Mouse (Mus musculus) forebrain, embryonic 12.5 days (tissue): ENCODE measurements around the gene Hpdl. TPM values are rescaled to one million over a fixed set of nuclear protein-coding genes. Genes with fewer than 3 reads are reported as not detected.

Source experiments
- ATAC-seq: fragments of 200-750 bp; cut with Nextera tagmentation; 2 replicates; pipeline ENCODE4 v1.8.0; 2017; ENCODE audit warnings: moderate TSS enrichment; ENCODE audit not compliant: low FRiP score
- H3K27ac ChIP-seq: fragments of 300-500 bp; sonication (generic); 2 replicates; pipeline ENCODE4 v1.5.1; 2016; ENCODE audit warnings: mild to moderate bottlenecking
- H3K27me3 ChIP-seq: fragments of 300-500 bp; sonication (generic); 2 replicates; pipeline ENCODE4 v1.6.1; 2016; ENCODE audit warnings: mild to moderate bottlenecking
- H3K36me3 ChIP-seq: fragments of 300-500 bp; sonication (generic); replicated peaks from 2 replicates; pipeline ENCODE4 v1.6.1; 2016; ENCODE audit warnings: mild to moderate bottlenecking
- H3K4me1 ChIP-seq: fragments of 300-500 bp; sonication (generic); 2 replicates; pipeline ENCODE4 v1.6.1; 2016
- H3K4me2 ChIP-seq: fragments of 300-500 bp; sonication (generic); 2 replicates; pipeline ENCODE4 v1.6.1; 2016; ENCODE audit warnings: mild to moderate bottlenecking, moderate library complexity
- H3K4me3 ChIP-seq: fragments of 300-500 bp; sonication (generic); replicated peaks from 2 replicates; pipeline ENCODE4 v1.5.1; 2016; ENCODE audit warnings: mild to moderate bottlenecking
- H3K9ac ChIP-seq: fragments of 300-500 bp; sonication (generic); 2 replicates; pipeline ENCODE4 v1.6.1; 2016; ENCODE audit warnings: mild to moderate bottlenecking
- H3K9me3 ChIP-seq: fragments of 300-500 bp; sonication (generic); 2 replicates; pipeline ENCODE4 v1.6.1; 2016
- WGBS: fragments of 180-500 bp; shearing (Covaris S2); methylation state at CpG from one replicate; pipeline ENCODE4 v1.1.7; 2016; 5-methylcytosine and 5-hydroxymethylcytosine counted together
- polyA plus RNA-seq: library from polyadenylated mRNA; unstranded; fragments of >200 nt; fragmentation: Nextera tagmentation; extraction: Ambion mirVana; gene quantifications from 2 replicates; pipeline ENCODE4 v1.2.1, GENCODE M21; 2016

Hpdl gene
- polyA plus RNA-seq, 1 experiment from 2014 or later, result 1.6 TPM

DNA sequence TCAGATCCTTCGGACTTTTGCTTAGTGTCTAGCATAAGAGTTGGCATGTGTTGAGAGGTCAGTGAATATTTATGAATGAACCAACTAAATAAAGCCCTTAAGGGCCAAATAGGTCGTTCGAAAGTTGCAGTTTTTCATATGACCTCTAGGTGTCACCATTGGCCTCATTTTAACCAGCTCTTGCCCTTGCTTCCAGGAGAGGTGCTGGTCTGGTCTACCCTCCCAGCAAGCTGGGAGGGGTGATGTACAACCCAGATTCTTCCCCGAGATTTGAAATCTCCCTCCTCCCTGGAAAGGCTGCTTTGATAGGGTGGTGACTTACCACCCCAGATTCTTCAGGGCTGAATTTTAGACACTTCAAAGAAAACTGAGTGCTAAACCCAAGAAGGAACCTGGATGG, 6.3 kb upstream of the Hpdl start:
- Histone ChIP-seq H3K27me3 (peaks cover 11% of the 10 kb centered on the region; the same call in 1 of the 2 replicates), H3K4me3 (no peak overlapping the region), H3K9ac (no peak overlapping the region), H3K36me3 (no peaks in the 10 kb centered on the region), H3K27ac (no peak overlapping the region), H3K4me1 (peaks cover 31% of the 10 kb centered on the region), H3K9me3 (no peaks in the 10 kb centered on the region), H3K4me2 (no peak overlapping the region)
- peak; percentile 39 for ATAC-seq
- 2% methylated on average over 4 of the region's 4 CpGs for WGBS

DNA sequence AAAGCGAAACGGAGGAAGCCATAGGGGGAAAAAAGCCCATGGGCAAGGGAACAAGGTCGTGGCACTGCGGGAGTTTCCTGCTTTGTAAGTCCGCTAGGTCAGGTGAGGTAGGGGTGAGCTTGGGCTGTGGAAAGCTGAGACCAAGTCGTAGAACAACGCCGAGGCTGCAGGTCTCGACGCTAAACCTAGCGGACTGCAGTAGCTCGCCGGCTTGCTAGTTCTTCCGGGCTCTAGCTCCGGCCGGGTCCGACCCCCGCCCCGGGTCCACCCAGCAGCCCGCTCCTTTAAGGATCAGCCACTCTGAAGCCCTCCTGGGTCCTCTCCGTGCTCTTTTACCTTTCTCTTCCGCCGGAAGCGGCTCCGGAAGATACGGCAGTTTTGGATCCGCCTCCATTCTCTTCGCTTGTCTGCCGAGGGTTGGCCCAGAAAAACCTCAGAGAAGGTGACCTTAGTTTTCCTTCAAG, 3.1 kb upstream of the Hpdl start:
- H3K9ac ChIP-seq, result peak overlapping the region; percentile 73
- H3K36me3 ChIP-seq, result no peaks in the 10 kb centered on the region
- 0 out of 2 replicates have a peak, but pooled peaks have one; percentile 24 for ATAC-seq
- peak overlapping the region; percentile 74 for H3K4me2 ChIP-seq
- H3K27me3 ChIP-seq, result peaks cover 33% of the 10 kb centered on the region
- WGBS, result 2% methylated on average over 29 of the region's 29 CpGs
- peak overlapping the region; percentile 59 for H3K4me3 ChIP-seq
- peak overlapping the region; percentile 65 for H3K27ac ChIP-seq
- H3K9me3 ChIP-seq, result no peaks in the 10 kb centered on the region
- peaks cover 33% of the 10 kb centered on the region for H3K4me1 ChIP-seq

DNA sequence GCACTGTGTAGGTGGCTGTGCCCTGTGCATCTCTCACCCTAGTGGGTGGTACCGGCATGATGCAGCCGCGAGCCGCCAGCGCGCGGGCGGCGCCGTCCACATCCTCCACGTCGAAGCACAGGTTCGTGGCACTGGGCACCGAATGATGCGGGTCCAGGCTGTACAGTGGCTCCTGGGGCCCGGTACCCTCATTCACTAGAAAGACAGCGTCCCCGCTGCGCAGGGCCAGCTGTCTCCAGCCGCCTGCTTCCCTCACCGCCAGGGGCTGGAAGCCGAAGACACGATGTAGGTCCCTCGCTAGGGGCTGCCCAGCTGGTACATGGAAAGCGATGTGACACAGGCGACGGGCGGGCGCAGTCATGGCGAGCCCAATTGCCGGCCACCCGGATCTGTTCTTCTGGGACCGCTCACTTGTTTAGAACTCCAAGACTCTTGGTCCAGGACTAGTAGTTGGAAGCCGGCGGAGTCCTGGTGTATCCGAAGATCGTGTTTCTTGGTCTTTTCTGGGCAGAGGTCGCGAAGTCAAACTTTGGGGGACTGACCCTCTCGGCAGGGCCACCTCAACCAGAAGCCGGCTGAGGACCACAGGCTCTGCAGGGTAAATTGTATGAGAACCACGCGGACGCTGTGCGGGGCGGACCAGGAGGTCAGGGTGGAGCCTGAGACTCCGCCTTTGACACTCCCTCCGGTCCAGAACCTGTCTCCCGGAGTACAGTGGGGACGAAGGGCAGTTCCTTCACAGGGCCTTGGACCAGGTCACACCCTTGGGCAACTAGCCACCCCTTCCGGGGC, 409 bp downstream of the Hpdl start:
- peaks cover 20% of the 10 kb centered on the region for H3K36me3 ChIP-seq
- H3K4me2 ChIP-seq, result peak overlapping the region; percentile 94
- peaks cover 31% of the 10 kb centered on the region for H3K4me1 ChIP-seq
- no peaks in the 10 kb centered on the region for H3K9me3 ChIP-seq
- under 1% methylated on average over 51 of the region's 51 CpGs for WGBS
- H3K9ac ChIP-seq, result peak overlapping the region; percentile 61
- H3K4me3 ChIP-seq, result peak overlapping the region; percentile 47
- H3K27me3 ChIP-seq, result peaks cover 38% of the 10 kb centered on the region
- no peak overlapping the region for H3K27ac ChIP-seq
- ATAC-seq, result peak; percentile 70

DNA sequence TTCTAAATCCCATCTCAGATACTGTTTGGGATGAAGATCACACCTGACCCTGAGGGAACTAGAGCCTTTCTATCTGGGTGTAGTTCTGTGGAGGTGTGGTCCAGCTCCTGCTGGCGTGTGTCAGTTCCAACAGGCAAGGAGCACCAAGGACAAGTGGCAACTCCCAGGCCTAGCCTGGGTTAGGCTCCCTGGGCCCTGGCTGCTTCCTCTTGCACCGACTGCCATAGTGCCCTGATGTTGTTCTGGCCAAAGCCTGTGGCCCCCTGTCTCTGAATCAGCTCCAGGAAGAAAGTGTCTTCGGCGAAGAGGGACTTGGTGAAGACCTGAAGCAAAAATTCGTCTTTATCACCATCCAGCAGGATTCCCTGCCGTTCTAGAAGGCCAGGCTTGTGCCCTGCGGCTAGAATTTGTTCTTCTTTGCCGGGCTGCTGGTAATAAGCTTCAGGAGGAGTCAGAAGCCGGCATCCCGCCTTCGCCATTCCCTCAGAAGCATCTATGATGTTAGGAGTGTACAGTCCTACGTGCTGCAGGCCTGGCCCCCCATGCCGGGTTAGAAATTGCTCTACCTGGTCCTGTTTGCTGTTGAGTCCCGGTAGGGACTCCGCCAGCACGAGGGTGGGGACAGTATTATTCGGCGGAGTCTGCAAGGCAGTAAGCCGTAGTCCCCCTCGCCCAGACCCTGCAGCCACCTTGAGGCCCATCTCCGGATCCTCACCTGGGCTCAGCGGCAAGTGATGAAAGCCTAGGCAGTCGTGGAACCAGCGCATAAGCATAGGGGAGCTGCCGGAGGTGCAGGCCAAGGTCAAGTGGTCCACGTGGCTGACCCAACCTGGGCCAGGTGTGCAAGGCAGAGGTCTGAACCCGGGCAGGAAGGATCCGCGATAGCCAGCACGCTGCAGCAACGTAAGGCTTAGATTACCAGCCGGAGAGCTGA, 1.3 kb downstream of the Hpdl start:
- Histone ChIP-seq H3K4me1 (peaks cover 28% of the 10 kb centered on the region), H3K36me3 (peaks cover 26% of the 10 kb centered on the region), H3K9me3 (no peaks in the 10 kb centered on the region), H3K4me3 (peak overlapping the region; percentile 47), H3K27me3 (peaks cover 38% of the 10 kb centered on the region), H3K9ac (peak overlapping the region; percentile 61), H3K4me2 (peak overlapping the region; percentile 94), H3K27ac (no peak overlapping the region)
- WGBS, result 22% methylated on average over 32 of the region's 32 CpGs
- no peak; the same call in 1 of the 2 replicates for ATAC-seq

DNA sequence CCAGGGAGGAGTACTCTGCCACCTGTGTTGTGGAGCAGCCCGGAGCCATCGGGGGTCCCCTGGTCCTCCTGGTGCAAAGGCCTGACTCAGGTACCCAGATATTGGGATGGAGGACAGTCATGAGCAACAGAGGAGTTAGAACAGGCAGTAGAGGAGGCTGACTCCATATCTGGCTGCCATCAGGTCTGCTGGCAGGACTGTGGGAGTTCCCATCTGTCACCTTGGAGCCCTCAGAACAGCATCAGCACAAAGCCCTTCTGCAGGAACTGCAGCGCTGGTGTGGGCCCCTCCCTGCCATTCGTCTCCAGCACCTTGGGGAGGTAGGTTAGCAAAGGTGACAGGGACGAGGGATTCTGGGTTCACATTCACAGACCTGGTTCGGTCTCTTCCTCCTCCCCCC, 4.0 kb downstream of the Hpdl start:
- Histone ChIP-seq H3K27me3 (peaks cover 29% of the 10 kb centered on the region), H3K4me2 (no peak overlapping the region), H3K9me3 (no peaks in the 10 kb centered on the region), H3K27ac (no peak overlapping the region), H3K9ac (no peak overlapping the region; the same call in 1 of the 2 replicates), H3K36me3 (peaks cover 27% of the 10 kb centered on the region), H3K4me3 (no peak overlapping the region), H3K4me1 (peaks cover 14% of the 10 kb centered on the region)
- ATAC-seq, result no peak
- WGBS, result 96% methylated on average over 6 of the region's 6 CpGs

DNA sequence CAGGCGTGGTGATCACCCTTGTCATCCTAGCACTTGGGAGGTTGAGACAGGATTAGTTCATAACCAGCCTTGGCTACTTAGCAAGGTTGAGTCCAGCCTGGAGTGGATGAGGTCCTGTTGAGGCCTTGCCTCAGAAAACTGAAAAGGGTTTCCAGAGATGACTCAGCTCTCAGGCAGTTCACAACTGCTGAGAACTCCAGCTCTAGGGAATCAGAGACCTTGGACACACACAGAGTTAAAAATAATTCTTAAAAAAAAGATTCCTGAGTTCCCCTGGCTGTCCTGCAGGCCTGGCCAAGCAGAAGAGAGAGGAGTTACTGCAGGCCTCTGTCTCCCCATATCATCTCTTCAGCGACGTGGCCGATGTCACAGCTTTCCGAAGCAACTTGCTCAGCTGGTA, 6.2 kb downstream of the Hpdl start:
- H3K4me2 ChIP-seq, result no peak overlapping the region
- H3K9me3 ChIP-seq, result no peaks in the 10 kb centered on the region
- H3K36me3 ChIP-seq, result peaks cover 27% of the 10 kb centered on the region
- no peak overlapping the region for H3K27ac ChIP-seq
- H3K27me3 ChIP-seq, result peaks cover 14% of the 10 kb centered on the region
- no peak overlapping the region for H3K9ac ChIP-seq
- ATAC-seq, result no peak
- peaks cover 1% of the 10 kb centered on the region; the same call in 1 of the 2 replicates for H3K4me1 ChIP-seq
- H3K4me3 ChIP-seq, result no peak overlapping the region
- WGBS, result 95% methylated on average over 5 of the region's 5 CpGs

DNA sequence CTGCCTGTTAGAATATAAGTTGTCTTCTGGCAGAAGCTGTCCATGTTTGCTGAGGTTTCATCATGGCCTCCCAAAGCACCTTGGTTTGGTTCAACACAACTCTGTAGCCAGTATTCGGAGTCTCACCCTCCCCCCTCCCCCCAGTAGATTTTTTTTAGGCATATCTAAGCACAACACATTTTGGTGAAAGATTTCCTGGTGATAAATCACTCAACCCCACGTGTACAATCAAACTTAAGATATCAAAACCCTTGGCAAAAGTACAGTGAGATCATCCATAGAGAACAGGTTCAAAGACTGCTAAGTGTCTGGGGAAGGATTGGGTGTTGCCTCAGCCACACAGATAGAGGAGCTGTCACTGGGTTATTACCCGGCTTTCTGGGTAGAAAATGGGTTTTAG, 10.5 kb downstream of the Hpdl start:
- no peak overlapping the region for H3K9ac ChIP-seq
- no peak overlapping the region for H3K4me3 ChIP-seq
- WGBS, result 90% methylated on average over 3 of the region's 3 CpGs
- no peak overlapping the region for H3K27ac ChIP-seq
- peaks cover 13% of the 10 kb centered on the region for H3K4me1 ChIP-seq
- H3K36me3 ChIP-seq, result peaks cover 8% of the 10 kb centered on the region; the same call in 1 of the 2 replicates
- no peak for ATAC-seq
- no peaks in the 10 kb centered on the region for H3K9me3 ChIP-seq
- H3K4me2 ChIP-seq, result no peak overlapping the region
- H3K27me3 ChIP-seq, result no peaks in the 10 kb centered on the region

DNA sequence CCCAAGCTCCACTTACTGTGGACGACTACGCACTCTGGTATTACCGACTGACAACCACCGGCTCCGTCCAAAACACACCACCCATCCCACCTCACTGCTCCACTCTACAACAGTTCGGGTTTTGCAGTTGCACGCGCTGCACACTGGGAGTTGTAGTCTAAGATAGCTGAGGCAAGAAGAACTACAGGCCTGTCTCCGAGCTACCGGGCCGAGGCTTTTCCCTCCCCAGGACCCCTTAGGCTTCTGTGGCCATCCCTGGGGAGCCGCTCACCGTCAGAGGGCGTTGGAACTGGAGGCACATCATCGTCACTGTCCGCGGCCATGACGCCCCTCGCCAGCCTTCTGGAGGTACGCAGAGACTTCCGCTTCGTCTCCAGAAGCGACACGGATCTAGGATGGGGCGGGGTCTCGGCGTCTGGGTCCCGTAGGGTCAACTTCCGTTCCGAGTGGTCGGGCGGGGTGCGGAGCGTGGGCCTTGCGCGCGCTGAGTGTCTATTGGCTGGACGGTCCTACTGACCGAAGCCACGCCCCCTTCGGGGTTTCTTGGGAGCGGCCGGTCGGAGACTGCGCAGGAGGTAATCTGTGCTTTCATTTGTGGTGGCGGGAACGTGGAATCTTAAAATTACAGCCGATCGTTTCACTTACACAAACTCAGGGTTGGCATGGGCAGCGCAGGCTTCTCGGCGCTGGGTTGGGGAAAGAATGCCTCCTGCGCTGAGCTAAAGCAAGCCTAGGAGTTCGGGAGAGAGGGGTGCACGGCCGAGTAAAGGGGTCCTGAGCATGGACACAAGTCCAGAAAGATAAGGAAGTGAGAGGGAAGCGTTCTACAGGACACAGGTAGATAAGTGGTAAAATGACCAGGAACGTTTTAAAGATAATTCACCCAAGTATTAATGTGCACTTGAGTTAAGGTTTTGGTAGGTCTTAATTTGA, 14.0 kb downstream of the Hpdl start, which contains the start of the genes Toe1 and Mutyh:
TSS of gene Toe1 (minus strand) at position 444 of the 933 bp plus-strand sequence.
TSS of gene Mutyh (plus strand) at position 527 of the 933 bp plus-strand sequence.
- Histone ChIP-seq H3K9ac (peak within 1 kb of the TSS; percentile 69), H3K9me3 (no peaks in the 10 kb centered on the region), H3K27me3 (no peaks in the 10 kb centered on the region), H3K27ac (peak within 1 kb of the TSS; percentile 88), H3K4me3 (peak within 1 kb of the TSS; percentile 75), H3K36me3 (peaks cover 30% of the 10 kb centered on the region), H3K4me1 (peaks cover 18% of the 10 kb centered on the region), H3K4me2 (peak within 1 kb of the TSS; percentile 66)
- ATAC-seq, result peak; percentile 99
- WGBS, result under 1% methylated on average over 58 of the region's 58 CpGs

DNA sequence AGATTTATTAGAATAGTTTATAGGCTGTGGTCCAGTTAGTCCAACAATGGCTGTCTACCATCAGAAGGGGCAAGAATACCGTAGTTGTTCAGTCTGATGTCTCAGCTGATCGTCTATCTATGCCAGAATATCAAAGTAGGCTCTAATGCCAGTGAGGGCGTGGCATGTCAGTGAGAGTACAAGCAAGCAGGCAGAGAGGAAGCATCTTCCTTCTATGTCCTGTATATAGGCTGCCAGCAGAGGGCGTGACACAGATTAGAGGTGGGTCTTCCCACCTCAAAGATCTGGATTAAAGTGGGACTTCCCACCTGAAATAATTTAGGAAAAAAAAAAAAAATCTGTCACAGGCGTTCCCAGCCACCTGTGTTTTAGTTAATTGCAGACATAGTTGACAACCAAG, 21.6 kb downstream of the Hpdl start:
- Histone ChIP-seq H3K4me1 (no peaks in the 10 kb centered on the region), H3K9me3 (no peaks in the 10 kb centered on the region), H3K27me3 (no peaks in the 10 kb centered on the region), H3K9ac (no peak overlapping the region), H3K27ac (no peak overlapping the region), H3K4me3 (no peak overlapping the region), H3K36me3 (peaks cover 28% of the 10 kb centered on the region), H3K4me2 (no peak overlapping the region)
- no peak for ATAC-seq
- 39% methylated on average over 5 of the region's 5 CpGs for WGBS

DNA sequence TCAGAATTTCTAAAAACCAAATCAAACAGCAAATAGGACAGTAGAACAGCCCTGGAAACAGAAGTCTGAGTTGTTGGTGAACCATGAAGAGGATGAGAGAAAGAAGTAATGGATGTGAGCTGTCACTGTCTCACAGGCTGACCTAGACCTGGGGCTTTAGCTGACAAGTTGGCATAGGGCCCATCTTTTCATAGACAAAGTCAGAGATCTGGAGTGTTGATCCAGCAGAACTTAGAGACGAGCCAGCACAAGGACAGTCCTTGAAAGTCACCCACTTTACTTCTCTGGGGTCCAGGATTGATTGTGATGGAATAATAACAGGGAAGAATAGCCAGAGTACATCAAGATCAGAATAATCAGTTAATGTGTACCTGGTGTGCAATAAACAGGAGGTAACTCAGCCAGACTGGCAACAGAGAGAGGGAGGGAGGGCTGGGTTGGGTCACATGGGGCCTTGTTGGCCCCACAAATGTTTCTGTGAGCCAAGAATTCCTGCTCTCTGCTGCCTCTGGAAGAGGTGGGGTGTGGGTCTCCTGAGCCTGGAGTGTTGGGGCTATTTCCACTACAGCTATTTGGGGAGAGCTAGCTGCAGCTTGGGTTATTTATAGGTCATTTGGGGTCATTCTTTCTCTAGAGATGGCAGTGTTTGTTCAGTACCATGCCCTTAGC, 24.9 kb downstream of the Hpdl start:
- no peak overlapping the region for H3K4me2 ChIP-seq
- ATAC-seq, result no peak
- H3K9me3 ChIP-seq, result no peaks in the 10 kb centered on the region
- no peaks in the 10 kb centered on the region for H3K27me3 ChIP-seq
- no peaks in the 10 kb centered on the region for H3K4me1 ChIP-seq
- H3K36me3 ChIP-seq, result no peaks in the 10 kb centered on the region
- H3K4me3 ChIP-seq, result no peak overlapping the region
- 84% methylated on average over 1 of the region's 1 CpGs for WGBS
- H3K27ac ChIP-seq, result no peak overlapping the region
- no peak overlapping the region for H3K9ac ChIP-seq

DNA sequence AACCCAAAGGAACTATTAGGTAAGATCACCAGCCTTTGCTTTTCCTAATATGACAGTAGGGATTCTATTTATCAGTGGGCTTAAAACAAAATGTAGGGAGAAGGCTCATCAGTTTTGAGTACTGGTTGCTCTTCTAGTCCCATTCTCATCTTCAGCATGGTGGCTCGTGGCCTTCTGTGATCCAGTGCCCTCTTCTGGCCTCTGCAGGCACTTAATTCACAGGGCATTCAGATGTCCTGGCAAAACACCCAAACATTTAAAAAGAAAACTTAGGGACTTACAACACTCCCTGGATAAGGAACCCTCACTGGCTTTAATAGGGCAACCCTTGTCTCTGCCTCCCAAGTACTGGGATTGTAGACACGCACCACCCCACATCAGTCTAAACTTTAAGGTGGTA, 27.2 kb downstream of the Hpdl start:
- no peak overlapping the region for H3K9ac ChIP-seq
- H3K27ac ChIP-seq, result no peak overlapping the region
- H3K9me3 ChIP-seq, result no peaks in the 10 kb centered on the region
- H3K4me2 ChIP-seq, result no peak overlapping the region
- no peaks in the 10 kb centered on the region for H3K36me3 ChIP-seq
- H3K27me3 ChIP-seq, result no peaks in the 10 kb centered on the region
- H3K4me1 ChIP-seq, result no peaks in the 10 kb centered on the region
- H3K4me3 ChIP-seq, result no peak overlapping the region
- 75% methylated on average over 2 of the region's 2 CpGs for WGBS
- no peak for ATAC-seq
